Mouse (Mus musculus): ENCODE results near the gene Gga1. TPM values are rescaled to one million over a fixed set of nuclear protein-coding genes. Genes with fewer than 3 reads are reported as not detected.

Gene Gga1
- polyA plus RNA-seq, 1 experiment, result not detected

DNA sequence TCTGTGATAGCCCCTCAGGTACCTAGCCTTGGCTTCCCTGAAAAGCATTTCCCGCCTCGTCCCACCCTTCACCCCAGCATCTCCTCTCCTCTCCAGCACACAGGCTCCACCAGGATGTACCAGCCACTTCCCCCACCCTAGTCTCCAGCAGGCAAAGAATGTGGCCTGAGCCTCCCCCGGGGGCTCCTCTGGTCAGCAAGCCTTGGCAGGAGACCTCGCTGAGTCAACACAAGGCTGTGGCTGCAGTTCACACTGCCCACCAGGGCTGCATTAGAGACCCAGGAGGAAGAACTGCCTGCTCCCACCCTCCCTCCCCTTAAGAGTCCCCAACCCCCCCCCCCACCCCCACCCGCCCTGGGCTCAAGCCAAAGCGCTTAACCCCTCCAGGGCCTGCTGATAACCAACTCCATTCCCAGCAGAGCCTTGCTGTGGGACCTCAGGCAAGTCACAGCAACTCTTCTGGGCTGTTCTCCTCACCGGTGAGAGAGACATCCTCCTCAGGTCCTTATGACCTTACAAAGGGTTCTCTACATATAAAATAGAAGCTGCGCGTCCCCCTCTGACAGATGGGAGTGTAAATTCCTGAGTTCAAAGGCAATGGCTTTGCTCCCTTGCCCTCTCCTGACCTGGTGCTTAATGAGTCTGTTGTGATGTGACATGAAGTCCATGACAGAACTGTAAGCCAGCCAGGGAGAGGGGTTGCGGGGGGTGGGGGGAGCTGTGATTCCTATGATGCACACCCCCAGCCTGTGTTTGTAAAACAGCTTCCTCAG, 42.6 kb upstream of the Gga1 start:
- Histone ChIP-seq H3K27ac (ENCODE audit: insufficient read depth, low read depth, low read length) (no peak overlapping the region), H3K4me3 (ENCODE audit: insufficient read depth, low read depth, low read length) (no peak overlapping the region), H3K4me1 (ENCODE audit: control insufficient read depth, insufficient read depth, low read length) (peaks cover 37% of the 10 kb centered on the region)
- TF ChIP-seq POLR2A (IDR thresholded peaks at IDR 0.05; ENCODE audit: insufficient read depth, low read depth, low read length), result no peak
- no peak for TF ChIP-seq CTCF (IDR thresholded peaks at IDR 0.05; ENCODE audit: insufficient read depth, low read depth, low read length)
- WGBS, result 57% methylated on average over 10 of the region's 10 CpGs

DNA sequence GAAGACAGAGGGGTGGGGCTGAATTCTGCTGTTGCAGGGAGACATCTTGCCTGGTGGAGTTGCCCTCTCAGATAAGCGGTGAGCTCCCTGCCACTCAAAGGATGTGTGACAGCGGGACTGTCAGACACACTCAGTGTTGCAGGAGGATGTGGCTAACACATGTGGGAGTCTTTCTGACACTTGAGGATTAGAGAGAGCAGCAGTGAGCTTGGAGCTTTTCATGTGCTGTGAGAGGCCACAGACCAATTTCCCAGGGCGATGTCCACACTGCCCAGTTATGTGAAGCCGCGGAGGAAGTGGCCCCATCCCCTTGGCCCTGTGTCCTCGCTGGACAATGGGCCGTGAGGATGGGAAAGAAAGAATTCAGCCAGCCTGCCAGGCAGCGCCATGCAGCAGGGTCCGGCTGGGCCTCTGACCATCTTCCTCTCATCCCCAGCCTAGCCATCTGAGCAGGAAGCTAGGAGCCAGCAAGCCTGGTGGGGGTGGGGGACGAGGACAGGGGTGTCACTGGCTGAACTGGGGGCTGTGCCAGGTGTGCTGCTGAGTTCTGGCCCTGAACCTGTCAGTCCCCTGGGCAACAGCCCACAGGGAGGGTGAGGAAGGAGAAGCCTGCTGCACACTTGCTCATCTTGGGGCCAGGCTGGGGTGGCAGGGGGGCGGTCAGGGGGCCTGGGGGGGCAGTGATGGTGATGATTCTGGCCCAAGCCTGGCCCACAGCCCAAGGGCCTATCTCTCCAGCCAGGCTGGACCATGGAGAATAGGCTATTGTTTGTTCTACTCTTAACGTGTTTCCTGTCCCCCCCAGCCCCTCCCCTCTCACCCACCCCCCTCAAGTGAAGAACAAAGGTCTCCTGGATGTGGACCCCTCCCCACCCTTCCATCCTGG, 41.5 kb upstream of the Gga1 start:
- H3K4me1 ChIP-seq (ENCODE audit: control insufficient read depth, insufficient read depth, low read length), result peaks cover 45% of the 10 kb centered on the region
- WGBS, result 39% methylated on average over 12 of the region's 12 CpGs
- TF ChIP-seq CTCF (IDR thresholded peaks at IDR 0.05; ENCODE audit: insufficient read depth, low read depth, low read length), result no peak
- no peak for TF ChIP-seq POLR2A (IDR thresholded peaks at IDR 0.05; ENCODE audit: insufficient read depth, low read depth, low read length)
- H3K27ac ChIP-seq (ENCODE audit: insufficient read depth, low read depth, low read length), result no peak overlapping the region
- no peak overlapping the region for H3K4me3 ChIP-seq (ENCODE audit: insufficient read depth, low read depth, low read length)

GRCm38 (mm10) chr15:78836086-78836621, 40.8 kb upstream of the Gga1 start:
- TF ChIP-seq POLR2A (IDR thresholded peaks at IDR 0.05; ENCODE audit: insufficient read depth, low read depth, low read length) (no peak), CTCF (IDR thresholded peaks at IDR 0.05; ENCODE audit: insufficient read depth, low read depth, low read length) (no peak)
- WGBS, result 72% methylated on average over 8 of the region's 8 CpGs
- no peak overlapping the region for H3K27ac ChIP-seq (ENCODE audit: insufficient read depth, low read depth, low read length)
- H3K4me3 ChIP-seq (ENCODE audit: insufficient read depth, low read depth, low read length), result no peak overlapping the region
- H3K4me1 ChIP-seq (ENCODE audit: control insufficient read depth, insufficient read depth, low read length), result peaks cover 47% of the 10 kb centered on the region

GRCm38 (mm10) chr15:78839744-78840143, 37.2 kb upstream of the Gga1 start:
- TF ChIP-seq POLR2A (IDR thresholded peaks at IDR 0.05; ENCODE audit: insufficient read depth, low read depth, low read length) (no peak), CTCF (IDR thresholded peaks at IDR 0.05; ENCODE audit: insufficient read depth, low read depth, low read length) (no peak)
- Histone ChIP-seq H3K27ac (ENCODE audit: insufficient read depth, low read depth, low read length) (0 out of 2 replicates have a peak overlapping the region, but pooled peaks have one; percentile 33), H3K4me1 (ENCODE audit: control insufficient read depth, insufficient read depth, low read length) (peaks cover 44% of the 10 kb centered on the region), H3K4me3 (ENCODE audit: insufficient read depth, low read depth, low read length) (no peak overlapping the region)
- 4% methylated on average over 2 of the region's 2 CpGs for WGBS

DNA sequence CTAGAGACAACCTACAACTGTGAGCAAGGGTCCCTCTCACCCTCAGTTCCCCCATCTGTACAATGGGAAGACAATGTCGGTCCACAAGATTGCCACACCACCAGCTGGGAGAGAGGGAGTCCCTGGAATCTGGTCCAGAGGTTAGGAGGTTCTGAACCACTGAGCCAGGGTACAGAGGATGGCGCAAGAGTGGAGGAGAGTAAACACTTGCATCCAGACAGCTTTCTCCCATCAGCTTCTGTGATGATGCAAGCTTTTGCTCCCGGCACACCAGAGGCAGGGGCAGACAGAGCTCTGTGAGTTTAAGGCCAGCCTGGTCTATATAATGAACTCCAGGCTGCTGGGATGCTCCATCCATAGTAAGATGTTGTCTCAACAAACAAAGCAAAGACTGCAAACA, 36.7 kb upstream of the Gga1 start:
- 56% methylated on average over 3 of the region's 3 CpGs for WGBS
- peaks cover 41% of the 10 kb centered on the region for H3K4me1 ChIP-seq (ENCODE audit: control insufficient read depth, insufficient read depth, low read length)
- H3K27ac ChIP-seq (ENCODE audit: insufficient read depth, low read depth, low read length), result no peak overlapping the region
- TF ChIP-seq POLR2A (IDR thresholded peaks at IDR 0.05; ENCODE audit: insufficient read depth, low read depth, low read length) (no peak), CTCF (IDR thresholded peaks at IDR 0.05; ENCODE audit: insufficient read depth, low read depth, low read length) (no peak)
- no peak overlapping the region for H3K4me3 ChIP-seq (ENCODE audit: insufficient read depth, low read depth, low read length)

DNA sequence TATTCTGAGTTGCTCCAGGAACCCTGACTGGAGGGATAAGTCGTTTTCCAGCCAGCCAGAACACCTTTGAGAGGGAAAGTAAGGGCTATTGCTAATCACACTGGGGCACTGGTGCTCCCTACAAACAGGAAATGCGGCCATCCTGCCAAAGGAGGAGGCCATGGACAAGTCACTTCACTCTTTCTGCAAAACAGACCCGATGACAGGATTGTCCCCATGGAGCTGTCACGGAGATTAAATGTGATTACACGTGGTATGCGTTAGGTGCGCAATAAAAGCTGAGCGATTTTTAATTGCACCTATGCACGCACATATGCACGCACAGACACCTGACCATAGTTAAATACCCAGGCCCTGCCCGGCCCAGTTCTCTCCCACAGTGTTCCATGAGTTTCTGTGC, 36.2 kb upstream of the Gga1 start:
- no peak overlapping the region for H3K4me3 ChIP-seq (ENCODE audit: insufficient read depth, low read depth, low read length)
- TF ChIP-seq POLR2A (IDR thresholded peaks at IDR 0.05; ENCODE audit: insufficient read depth, low read depth, low read length) (no peak), CTCF (IDR thresholded peaks at IDR 0.05; ENCODE audit: insufficient read depth, low read depth, low read length) (no peak)
- WGBS, result 82% methylated on average over 11 of the region's 11 CpGs
- H3K4me1 ChIP-seq (ENCODE audit: control insufficient read depth, insufficient read depth, low read length), result peaks cover 39% of the 10 kb centered on the region
- H3K27ac ChIP-seq (ENCODE audit: insufficient read depth, low read depth, low read length), result no peak overlapping the region

DNA sequence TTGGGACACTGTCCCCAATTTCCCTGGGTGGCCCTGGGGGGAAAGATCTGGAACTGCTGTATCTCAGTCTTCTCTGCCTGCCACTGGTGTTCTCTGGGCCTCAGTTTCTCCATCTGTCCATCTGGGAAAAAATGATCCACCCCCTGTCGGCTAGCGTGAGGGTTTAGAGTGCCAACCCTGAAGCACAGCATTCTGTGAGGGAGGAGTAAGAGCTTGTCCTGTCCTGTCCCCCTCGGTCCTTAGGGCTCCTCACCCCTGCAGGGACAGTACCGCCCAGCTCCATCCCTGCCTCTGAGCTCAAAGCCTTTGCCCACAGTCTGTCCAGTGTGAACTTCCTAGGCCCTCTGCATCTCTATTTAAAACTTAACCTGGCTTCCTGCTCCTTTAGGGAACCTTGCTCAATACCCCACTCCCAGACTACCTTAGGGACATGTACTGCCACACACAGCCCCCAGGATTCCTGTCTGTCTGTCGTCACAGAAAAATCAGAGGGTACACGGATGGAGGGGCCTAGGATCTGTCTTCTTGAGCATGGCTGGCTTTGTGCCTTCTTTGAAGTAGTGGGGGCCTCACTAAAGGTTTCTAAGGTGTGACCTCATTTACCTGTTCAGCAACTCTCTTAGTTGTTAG, 35.7 kb upstream of the Gga1 start:
- 89% methylated on average over 6 of the region's 6 CpGs for WGBS
- Histone ChIP-seq H3K27ac (ENCODE audit: insufficient read depth, low read depth, low read length) (no peak overlapping the region), H3K4me1 (ENCODE audit: control insufficient read depth, insufficient read depth, low read length) (peaks cover 37% of the 10 kb centered on the region), H3K4me3 (ENCODE audit: insufficient read depth, low read depth, low read length) (no peak overlapping the region)
- TF ChIP-seq CTCF (IDR thresholded peaks at IDR 0.05; ENCODE audit: insufficient read depth, low read depth, low read length) (no peak), POLR2A (IDR thresholded peaks at IDR 0.05; ENCODE audit: insufficient read depth, low read depth, low read length) (no peak)

GRCm38 (mm10) chr15:78842371-78843163, 34.4 kb upstream of the Gga1 start, which contains the start of gene Cdc42ep1:
Gene Cdc42ep1, plus strand, starts transcription at chr15:78842624.
- H3K27ac ChIP-seq (ENCODE audit: insufficient read depth, low read depth, low read length), result peak within 1 kb of the TSS; percentile 64
- H3K4me1 ChIP-seq (ENCODE audit: control insufficient read depth, insufficient read depth, low read length), result peaks cover 33% of the 10 kb centered on the region
- TF ChIP-seq POLR2A (IDR thresholded peaks at IDR 0.05; ENCODE audit: insufficient read depth, low read depth, low read length) (no peak), CTCF (IDR thresholded peaks at IDR 0.05; ENCODE audit: insufficient read depth, low read depth, low read length) (no peak)
- WGBS, result 2% methylated on average over 86 of the region's 86 CpGs
- H3K4me3 ChIP-seq (ENCODE audit: insufficient read depth, low read depth, low read length), result peak within 1 kb of the TSS; percentile 51
